Mouse (Mus musculus) spleen, adult 12 weeks (tissue): Measurements from ENCODE around the gene Zfp69.

ENCODE experiments used
- DNase-seq: peaks from one replicate; pipeline ENCODE4 v3.0.0; 2022; ENCODE audit warnings: low spot score

Zfp69 gene

DNA sequence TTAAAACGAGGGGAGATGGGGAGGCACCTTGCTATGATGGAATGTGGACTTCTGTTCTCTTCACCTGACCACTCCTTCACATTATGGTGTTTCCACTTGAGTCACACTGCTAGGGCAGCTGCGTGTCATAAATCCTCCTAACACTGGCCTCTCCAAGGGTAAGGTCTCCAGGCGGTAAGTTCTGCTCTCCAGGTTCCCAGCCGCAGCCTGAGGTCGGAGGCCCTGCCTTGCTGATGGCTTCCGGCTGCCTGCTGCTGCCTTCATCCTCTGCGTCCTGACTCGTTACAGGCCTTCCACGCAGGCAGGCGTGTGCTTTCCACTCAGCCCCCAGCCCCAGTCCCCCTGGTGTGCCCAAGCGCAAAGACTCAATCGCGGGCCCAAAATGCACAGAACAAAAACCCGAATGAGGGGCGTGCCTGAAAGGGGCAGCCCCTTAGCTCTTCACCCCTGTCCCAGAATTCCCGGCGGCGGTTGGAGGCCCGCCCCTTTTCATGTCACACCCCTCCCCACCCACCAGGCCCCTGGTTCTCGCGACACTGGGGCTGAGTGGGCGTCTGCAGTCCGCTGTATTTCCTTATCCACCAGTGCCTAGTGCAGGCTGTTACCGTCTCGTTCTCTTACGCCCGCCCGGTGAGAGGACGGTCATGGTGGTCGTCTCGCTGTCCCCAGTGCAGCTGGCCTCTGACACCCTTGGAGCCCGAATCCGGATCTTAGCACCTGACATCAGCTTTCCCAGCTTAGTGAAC, 26.8 kb downstream of the Zfp69 start, which contains the start of gene Exo5:
Exo5 (minus strand) TSS at position 464 of the 746 bp plus-strand sequence.
- peak; percentile 82 for DNase-seq

DNA sequence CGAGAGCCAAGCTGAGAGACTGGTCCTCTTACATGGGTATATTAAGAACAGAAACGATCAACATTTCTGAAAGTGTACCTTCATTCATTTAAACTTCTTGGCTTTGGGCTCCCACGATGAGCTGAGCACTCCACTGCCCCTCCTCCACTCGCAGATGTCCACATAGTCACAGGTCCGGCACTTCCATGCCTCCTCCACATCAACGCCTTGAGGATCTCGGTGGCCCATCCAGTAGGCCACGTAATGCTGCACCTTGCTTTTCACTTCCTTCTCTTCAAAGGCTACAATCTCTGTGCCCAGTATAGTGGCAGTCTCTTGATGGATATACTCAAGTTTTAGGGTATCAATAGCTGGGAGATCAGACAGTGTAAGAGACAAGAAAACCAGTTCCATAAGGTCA, 30.0 kb downstream of the Zfp69 start:
- DNase-seq: no peak

DNA sequence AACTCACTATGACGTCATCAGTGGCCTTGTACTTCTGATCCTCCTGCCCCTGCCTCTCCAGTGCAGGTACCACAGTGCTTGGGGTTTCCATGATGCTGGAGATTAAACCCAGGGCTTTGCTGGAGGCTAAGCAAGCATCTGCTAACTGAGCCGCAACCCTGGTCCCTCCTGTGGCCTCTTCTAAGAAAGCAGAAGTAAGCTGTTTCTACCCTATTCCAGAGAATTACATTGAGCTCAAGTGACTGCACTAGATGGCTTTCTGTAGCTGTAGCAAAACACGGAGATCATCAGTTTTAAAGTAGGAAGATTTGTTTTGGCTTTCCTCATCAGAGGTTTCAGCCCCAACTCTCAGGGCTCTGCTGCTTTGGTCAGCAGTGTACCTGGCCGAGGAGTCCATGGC, 37.0 kb downstream of the Zfp69 start:
- DNase-seq: no peak

DNA sequence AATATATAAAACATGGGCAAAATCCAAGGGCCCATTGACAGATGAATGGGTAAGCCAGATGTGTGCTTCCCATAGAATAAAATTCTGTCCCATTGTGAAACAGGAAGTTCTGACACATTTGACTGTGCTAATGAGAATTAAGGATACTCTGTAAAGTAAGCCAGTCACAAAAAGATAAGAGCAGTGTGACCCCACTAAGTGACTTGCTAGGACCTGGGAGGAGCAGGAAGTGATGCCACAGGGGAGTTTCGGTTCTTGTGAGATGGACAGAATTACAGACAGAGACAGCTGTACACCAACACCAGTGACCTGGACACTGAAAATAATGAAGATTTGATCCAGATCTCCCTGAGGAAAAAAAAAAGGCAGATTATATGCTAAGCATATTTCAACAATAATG, 37.6 kb downstream of the Zfp69 start:
- DNase-seq: no peak

DNA sequence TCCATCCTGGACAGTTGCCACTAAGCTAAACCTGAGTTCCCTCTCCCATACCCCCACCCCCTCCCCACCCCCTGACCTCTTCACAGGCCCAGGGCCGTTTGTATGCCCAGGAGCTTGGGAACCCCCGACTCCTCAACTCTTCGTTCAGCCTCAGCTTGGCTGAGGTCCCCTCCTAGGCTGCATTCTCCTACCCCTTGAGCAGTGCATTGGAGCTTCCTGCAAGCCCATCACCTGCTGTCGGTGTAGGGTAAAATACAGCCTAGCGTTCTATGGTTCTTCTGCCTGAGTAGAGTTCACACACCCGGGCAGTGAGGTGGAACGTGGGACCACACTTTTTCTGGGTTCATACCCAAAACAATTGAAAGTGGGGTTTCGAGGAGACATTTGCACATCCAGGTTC, 38.1 kb downstream of the Zfp69 start:
- no peak for DNase-seq

DNA sequence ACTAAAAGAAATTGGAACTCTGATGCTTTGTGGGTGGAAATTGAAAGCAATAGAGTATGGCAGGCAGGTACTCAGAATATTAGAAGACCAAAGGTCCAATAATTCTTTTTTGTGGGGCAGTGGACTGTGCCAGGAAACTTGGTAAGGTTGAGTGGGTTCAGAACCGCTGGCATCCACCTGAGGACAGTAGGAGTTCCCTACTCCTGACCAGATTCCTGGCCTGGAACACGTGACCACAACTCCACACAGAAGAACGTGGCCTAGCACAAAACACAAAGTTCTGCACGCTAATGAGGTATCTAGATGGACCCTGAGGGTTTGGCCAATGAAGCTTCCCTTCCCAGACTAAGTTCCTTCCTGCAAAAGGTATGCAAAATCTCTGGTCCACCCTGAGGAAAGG, 38.6 kb downstream of the Zfp69 start:
- no peak for DNase-seq

DNA sequence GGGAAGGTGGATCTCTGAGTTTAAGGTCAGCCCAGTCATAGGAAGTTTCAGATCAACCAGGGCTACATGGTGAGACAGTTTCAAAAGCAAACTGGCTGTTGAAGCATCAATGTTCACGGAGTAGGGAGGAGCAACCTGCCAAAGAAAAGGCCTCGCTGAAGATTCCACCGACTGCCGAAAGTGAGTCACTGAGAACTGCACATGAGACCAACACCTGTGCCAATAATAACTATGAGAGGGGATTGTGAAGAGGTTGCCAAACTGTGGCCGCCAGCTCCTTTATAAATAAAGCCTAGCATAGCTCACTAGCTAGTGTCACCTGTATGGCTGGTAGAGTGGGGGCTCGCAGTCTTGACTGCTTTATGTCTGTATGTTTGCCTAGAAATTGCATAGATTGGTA, 40.4 kb downstream of the Zfp69 start:
- no peak for DNase-seq

DNA sequence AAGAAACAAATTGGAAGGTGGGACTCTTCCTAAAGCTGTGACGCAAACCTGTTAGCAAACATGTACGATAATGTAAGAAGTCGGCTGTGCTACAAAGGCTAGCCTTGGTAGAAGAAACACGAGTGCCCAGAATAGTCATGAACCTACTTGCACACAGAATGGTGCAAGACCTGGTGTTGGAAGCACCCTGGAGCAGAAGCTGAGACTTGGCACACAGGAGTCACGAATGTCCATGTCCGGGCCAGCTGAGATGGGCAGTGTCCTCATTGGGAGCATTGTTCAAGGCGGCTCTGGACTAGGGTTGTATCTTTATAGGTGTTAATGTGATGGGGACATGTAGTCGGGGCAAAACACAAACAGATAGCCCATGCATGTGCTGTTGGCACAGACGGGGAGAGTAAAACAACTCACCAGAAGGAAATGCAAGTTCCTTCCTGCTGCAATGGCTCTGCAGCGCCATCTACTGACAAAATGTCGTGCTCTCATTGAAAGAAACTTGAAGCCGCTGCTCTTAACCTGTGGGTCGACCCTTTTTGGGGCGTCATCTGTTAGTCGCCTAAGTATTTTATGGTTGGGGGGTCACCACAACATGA, 41.8 kb downstream of the Zfp69 start:
- peak; percentile 40 for DNase-seq

DNA sequence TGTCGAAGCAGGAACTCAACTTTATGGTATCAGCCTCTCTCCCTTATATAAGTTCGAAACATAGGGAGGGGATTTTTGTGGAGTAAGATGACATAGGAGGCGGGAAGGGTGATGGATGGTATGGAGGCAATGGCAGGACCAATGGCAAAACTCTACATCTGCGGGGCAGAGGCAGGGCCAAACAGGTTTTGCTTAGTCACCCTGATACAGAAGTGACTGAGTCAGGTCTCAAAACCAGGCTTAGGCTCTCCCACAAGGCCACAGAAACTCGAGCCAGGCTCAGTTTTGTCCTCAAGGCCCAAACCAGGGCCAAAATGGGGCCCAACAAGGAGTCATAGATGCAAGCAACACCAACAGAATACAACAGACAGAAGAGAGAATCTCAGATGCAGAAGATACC, 45.9 kb downstream of the Zfp69 start:
- DNase-seq: no peak

DNA sequence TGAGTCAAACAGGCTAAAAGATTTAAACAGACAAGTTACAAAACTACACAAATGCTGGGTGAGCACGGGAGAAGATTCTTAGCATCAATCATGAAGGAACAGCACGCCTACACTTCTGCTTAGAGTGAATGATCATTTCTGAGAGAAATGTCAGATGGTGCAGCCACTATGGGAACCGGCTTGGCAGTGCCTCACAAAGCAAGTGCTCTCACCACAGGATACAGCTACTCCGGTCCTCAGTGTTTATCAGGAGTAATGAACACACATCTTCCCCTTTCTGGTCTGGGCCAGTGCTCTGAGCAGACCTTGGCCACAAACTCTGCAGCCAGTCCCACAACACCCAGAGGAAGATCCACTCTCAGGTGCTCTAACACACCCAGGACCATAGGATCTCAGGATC, 47.0 kb downstream of the Zfp69 start:
- no peak for DNase-seq

DNA sequence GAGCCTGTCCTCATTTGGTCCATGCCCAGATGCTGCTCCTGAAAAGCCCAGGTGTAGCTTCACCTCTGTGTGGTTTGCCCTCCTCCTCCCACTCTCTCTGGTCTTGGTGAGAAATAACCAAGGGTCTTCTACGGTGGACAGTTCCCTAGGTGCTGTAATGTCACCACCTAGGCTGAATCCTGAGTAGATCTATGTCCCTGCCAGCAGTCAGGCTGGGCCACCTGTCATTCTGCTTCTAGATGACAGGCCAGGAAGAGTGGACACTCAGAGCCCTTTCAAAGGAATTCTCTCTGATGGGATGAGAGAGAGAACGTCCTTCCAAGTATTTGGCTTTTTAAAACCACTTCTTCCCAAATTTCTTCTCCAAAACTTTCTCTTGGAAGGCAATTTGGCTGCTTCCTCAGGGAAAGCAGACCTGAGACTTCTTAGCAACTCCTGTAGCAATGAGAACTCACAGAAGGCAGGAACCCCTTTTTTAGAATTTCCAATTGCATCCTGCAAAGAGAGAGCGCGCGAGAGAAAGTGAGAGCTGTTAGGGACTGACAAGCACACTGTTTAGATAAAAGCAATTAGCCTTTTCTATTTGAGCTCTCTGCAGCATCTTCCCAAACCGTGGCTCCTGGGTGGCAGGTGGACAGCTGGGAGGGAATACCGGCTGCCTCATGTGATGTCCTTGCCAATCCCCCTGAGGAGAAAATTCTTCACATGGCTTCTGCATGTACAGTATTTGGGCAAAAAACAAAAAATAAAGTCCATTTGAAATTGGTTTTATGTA, 55.5 kb downstream of the Zfp69 start:
- DNase-seq: no peak

DNA sequence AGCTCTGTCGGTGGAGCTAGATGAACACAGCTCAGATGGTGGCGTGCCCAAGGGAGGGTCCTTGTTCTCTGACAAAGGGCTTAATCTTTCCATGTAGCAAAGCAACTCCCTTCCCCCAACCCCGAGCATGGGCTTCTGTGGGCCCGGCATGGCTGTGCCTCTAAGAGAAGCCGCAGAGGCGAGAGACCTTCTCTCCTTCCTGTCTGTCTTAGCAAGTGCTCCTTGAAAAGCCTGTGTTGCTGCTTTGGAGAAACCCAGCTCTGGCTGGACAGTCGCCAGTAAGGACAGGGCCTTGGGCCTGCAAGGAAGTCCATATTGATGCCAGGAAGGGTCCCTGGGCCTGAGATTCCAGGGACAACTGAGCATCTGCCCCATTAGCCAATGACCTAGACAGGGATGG, 56.3 kb downstream of the Zfp69 start:
- DNase-seq: no peak

DNA sequence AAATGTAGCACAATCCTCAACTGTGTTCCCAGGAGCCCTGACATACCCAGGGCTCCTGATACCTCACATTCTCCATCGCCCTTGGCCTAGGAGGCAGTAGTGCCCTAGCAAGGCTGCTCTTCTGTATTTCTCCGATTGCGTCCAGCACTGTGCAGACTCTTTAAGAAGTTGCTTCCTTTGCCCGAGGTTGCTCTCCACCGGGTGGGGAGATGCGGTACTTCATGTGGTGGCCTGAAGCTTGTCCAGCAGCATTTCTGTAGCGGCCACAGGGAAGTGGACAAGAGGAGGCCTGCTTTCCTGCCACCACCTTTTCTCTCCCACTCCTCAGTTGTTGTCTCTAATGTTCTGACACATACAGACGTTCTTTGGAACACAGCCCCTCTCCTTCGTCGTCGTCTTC, 56.9 kb downstream of the Zfp69 start:
- no peak for DNase-seq

DNA sequence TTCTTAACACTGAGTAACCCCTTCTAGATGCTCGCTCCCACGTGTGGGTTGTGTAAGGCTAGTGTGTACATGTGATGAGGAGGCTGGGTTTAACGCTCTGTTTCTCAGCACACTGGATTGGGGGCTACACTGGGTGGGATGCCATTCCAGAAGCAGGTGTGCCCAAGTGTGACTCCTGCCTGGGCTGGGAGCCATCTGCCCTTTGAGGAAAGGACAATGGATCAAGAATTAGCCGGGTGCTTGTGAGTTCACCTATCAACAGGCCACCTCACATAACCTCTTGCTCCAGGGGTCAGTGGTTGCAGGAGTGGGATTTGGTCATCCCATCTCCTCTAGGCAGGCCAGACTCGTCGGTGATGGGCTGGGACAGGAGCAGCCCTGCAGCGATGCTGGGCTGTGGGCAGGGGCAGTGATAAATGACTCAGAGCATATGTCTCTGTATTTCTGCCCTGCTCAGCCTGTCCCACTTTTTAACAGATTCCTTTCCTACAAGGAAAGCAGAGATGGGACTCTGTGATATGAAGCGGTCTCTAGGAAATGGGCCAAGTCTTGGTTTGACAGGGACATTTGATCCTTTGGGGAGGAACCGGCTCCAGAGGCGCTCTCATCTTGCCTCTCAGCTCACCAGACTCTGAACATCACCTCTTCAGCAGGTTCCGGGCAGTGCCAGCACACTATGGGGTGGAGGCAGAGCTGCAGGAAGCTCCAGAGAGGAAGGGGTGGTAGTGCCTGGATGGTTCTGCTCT, 57.7 kb downstream of the Zfp69 start:
- no peak for DNase-seq

DNA sequence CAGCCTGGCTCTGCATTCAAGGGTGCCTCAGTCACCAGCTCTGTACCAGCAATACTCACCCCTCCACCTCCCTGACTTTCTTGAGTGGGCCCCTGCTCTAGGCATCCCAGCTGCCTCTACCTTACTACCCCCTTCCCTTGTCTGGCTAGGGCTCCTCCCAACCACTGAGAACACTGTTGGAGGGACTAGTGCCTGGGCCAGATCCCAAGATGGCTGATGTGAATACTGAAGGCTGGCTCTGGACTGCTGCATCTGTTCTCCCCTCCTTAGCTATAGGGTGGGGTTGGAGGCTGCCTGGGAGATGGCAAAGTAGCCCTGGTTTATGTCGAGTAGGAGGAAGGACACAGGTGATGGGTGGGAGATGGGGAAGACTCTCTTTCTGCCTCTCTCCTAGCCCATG, 59.0 kb downstream of the Zfp69 start:
- DNase-seq: no peak

DNA sequence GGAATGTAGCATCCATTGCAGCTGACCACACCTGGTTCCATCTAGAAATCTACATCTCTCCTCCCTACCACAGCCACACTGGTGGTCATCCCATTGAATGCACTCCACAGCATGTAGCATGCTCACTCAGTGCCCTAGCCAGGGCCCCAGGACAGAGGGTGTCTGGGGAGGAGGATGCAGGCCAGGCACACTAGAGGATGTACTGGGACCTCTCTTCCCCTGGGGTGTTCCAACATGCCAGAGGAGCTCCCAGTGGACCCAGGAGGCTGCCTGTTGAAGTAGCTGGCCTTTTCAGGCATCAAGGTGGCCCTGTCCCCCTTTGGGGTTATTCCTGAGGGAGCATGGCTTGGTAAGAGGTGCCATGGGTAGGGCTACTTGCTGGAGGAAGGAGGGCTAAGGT, 59.5 kb downstream of the Zfp69 start:
- DNase-seq: no peak

DNA sequence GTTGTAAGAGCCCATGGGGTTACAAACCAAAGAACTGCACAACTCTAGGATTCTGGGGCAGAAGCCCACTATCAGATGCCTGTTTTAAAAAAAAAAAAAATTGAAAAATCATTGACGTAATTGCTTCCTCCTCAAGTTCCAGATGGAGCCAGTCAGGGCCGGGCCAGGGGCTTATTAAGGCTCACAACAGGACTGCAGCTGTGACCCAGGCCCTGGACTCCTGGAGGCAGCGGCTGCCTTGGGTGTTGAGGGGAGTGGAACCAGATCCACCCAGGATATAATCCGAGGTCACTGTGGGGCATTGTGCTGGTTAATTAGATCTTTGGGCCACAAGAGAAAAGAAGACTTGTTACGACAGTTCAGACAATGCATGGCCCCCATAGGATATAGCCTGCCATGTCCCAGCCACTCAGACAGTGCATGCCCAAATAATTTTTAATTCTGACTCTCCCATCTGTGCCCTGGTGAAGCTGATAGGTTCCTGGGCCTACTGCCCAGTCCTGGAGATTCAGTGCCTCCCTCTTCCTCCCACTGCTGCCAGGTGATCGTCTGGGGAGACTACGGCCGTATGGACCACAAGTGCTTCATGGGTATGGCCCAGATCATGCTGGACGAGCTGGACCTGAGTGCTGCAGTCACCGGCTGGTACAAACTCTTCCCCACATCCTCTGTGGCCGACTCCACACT, 60.6 kb downstream of the Zfp69 start:
- no peak for DNase-seq

DNA sequence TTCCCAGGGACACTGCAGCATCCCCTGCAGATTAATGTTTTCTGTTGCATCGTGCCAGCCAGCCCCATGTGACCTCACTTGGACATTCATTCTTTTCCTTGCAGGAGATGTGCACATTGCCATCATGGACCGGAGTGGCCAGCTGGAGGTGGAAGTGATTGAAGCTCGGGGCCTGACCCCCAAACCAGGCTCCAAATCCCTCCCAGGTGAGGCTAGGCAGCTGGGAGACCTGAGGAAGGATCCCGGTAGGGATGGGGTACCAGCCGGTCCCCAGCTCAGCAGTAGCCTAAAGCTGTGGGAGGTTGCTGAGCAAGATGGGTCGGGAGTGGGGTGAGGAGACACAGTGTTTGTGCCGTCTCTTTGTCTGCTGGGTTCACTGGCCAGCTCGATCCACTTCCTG, 62.6 kb downstream of the Zfp69 start:
- DNase-seq: no peak

DNA sequence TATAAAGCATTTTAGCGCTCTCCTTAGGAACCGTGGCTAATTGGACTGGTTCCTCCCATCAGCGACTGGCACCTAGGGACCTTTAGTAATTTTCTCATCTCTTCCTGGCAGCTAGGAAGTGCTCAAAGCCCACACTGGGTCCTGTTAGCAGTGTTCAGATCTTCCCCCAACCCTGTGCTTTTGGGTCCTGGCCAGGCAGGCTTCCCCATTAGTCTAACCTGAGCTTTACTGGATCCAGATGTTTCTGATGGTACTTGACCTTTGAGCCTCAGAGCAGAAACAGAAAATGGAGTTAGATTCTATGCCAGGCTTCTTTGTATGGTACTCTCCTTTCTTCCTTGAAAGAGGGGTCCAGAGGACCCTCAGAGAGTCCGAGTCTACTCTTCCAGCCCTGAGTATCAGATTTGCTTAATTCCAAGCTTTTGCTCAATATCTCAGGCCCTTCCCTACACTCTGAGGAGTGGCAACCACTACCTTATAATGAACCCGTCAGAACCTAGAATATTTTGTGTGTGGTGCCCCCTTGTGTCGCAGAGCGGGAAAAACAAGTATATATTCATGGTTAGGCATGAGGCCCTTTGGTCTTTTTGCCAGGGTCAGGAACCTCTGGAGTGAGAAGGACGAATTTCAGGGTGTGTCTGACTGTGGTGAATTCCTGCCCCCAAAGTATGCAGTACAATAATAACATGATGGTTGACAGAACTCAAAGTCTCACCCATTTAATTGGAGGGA, 64.0 kb downstream of the Zfp69 start:
- DNase-seq: no peak

DNA sequence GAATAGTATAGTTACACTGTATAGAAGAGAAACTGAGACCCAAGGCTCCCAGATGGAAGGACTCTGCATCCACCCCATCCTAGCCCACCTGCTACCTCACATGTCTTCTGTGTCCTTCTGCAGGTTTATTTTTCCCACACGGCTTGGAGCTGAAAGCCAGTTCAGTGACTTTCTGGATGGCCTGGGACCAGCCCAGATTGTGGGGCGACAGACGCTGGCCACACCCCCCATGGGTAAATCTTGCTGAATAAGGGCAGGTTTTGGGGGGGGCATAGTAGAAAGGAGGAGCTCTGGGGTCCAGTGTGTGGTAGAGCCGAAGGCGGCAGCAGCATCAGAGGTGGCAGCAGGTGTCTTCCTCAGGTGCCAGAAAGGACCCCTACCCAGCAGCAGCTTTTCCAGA, 64.7 kb downstream of the Zfp69 start:
- DNase-seq: no peak

DNA sequence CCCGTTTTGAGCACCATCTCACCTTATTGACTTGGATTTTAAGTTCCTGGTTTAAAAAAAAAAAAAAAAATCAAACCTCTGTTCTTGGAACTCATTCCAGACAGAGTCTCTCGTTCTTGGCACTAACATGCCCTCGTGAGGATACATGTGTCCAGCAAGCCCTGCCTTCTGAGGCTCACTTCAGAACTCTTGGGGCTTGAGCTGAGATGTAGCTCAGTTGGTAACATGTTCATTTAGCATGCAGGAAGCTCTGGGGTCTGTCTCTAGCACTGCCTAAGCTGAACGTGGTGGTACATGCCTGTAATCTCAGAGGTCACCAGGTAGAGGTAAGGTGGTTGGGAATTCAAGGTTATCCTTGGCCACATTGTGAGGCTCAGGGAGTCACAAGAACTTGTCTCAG, 65.4 kb downstream of the Zfp69 start:
- DNase-seq: no peak
